Mouse (Mus musculus): ENCODE measurements around the gene Gm10337. TPM values are rescaled to one million over a fixed set of nuclear protein-coding genes. Genes with fewer than 3 reads are reported as not detected.

Gene Gm10337
- polyA plus RNA-seq, 1 experiment, result not detected

DNA sequence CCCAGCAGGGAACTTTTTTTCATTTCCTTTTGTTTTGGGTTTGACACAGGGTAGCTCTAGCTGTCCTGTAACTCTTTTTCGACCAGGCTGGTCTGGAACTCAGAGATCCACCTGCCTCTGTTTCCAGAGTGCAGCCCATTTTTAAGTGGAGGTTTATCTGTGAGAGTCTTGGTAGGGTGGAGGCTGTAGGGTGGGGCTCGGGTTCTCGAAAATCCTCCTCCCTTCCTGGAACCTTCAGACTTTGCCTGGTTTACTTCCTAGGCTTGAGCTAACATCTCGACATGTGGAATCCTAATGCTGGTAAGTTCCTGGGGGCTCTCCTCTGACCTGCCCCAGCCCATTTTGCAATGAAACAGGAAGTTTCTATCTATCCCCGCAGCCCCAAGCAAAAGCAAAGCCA, 43.7 kb upstream of the Gm10337 start:
- no peak overlapping the region for H3ac ChIP-seq (ENCODE audit: control insufficient read depth, insufficient read length)
- no peak for TF ChIP-seq POLR2A (IDR thresholded peaks at IDR 0.05; ENCODE audit: insufficient read length, low read depth)
- no peak for TF ChIP-seq E2F4 (IDR thresholded peaks at IDR 0.05; ENCODE audit: insufficient read depth)
- no peak for TF ChIP-seq MYOG (IDR thresholded peaks at IDR 0.05; ENCODE audit: control insufficient read depth in 1 of 3, insufficient read depth in 1 of 3, insufficient read length in 2 of 3, low read depth in 2 of 3)
- TF ChIP-seq REST (IDR thresholded peaks at IDR 0.05; ENCODE audit: insufficient read depth, insufficient read length), result no peak
- TF ChIP-seq USF1 (IDR thresholded peaks at IDR 0.05; ENCODE audit: low read depth), result no peak
- TF ChIP-seq POLR2AphosphoS2 (IDR thresholded peaks at IDR 0.05; ENCODE audit: insufficient read length, low read depth), result no peak
- no peak for TF ChIP-seq TCF12 (IDR thresholded peaks at IDR 0.05; ENCODE audit: insufficient read depth, poor library complexity, severe bottlenecking)
- TF ChIP-seq MYOD1 (IDR thresholded peaks at IDR 0.05; ENCODE audit: control insufficient read depth in 1 of 3, insufficient read length in 2 of 3, low read depth in 2 of 3), result no peak
- no peak for TF ChIP-seq CEBPB (IDR thresholded peaks at IDR 0.05; ENCODE audit: insufficient read depth, poor library complexity, severe bottlenecking)
- H3K36me3 ChIP-seq (ENCODE audit: control insufficient read depth, insufficient read depth), result peaks cover 13% of the 10 kb centered on the region
- peak overlapping the region; percentile 65 for H3K4me3 ChIP-seq
- H3K27me3 ChIP-seq (ENCODE audit: control insufficient read depth, insufficient read depth, insufficient read length), result no peaks in the 10 kb centered on the region
- H3K4me2 ChIP-seq (ENCODE audit: low read depth), result peak overlapping the region; percentile 93
- H3K79me2 ChIP-seq (ENCODE audit: control insufficient read depth, insufficient read depth), result peaks cover 14% of the 10 kb centered on the region

DNA sequence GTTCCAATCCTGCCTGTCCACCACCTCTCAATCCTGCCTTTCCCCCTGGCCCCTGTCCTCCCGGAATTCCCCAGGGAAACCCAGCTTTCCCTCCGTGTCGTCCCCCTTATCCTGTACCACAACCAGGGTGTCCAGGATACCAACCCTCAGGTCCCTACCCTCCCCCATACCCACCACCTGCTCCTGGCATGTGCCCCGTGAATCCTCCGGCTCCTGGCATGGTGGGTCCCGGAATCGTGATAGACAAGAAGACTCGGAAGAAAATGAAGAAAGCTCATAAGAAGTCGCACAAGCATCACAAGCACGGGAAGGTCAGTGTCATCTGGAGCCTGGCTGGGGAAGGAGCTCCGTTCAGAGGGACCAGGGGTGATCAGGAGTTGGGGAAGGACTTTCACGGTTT, 43.1 kb upstream of the Gm10337 start:
- TF ChIP-seq MAX (IDR thresholded peaks at IDR 0.05; ENCODE audit: low read depth) (no peak), MYOD1 (IDR thresholded peaks at IDR 0.05; ENCODE audit: control insufficient read depth in 1 of 3, insufficient read length in 2 of 3, low read depth in 2 of 3) (no peak), TCF3 (IDR thresholded peaks at IDR 0.05; ENCODE audit: insufficient read length, low read depth) (no peak), REST (IDR thresholded peaks at IDR 0.05; ENCODE audit: insufficient read depth, insufficient read length) (no peak), TCF12 (IDR thresholded peaks at IDR 0.05; ENCODE audit: insufficient read depth, poor library complexity, severe bottlenecking) (no peak), POLR2A (IDR thresholded peaks at IDR 0.05; ENCODE audit: insufficient read length, low read depth) (no peak), POLR2AphosphoS2 (IDR thresholded peaks at IDR 0.05; ENCODE audit: insufficient read length, low read depth) (no peak), USF1 (IDR thresholded peaks at IDR 0.05; ENCODE audit: low read depth) (no peak), SRF (IDR thresholded peaks at IDR 0.05; ENCODE audit: control insufficient read depth, insufficient read length, low read depth) (no peak), E2F4 (IDR thresholded peaks at IDR 0.05; ENCODE audit: insufficient read depth) (no peak), MYOG (IDR thresholded peaks at IDR 0.05; ENCODE audit: control insufficient read depth in 1 of 3, insufficient read depth in 1 of 3, insufficient read length in 2 of 3, low read depth in 2 of 3) (no peak), CEBPB (IDR thresholded peaks at IDR 0.05; ENCODE audit: insufficient read depth, poor library complexity, severe bottlenecking) (no peak)
- Histone ChIP-seq H3K27me3 (ENCODE audit: control insufficient read depth, insufficient read depth, insufficient read length) (no peaks in the 10 kb centered on the region), H3K4me2 (ENCODE audit: low read depth) (peak overlapping the region; percentile 93), H3K36me3 (ENCODE audit: control insufficient read depth, insufficient read depth) (peaks cover 13% of the 10 kb centered on the region), H3K4me3 (peak overlapping the region; percentile 65), H3K79me2 (ENCODE audit: control insufficient read depth, insufficient read depth) (peaks cover 14% of the 10 kb centered on the region), H3ac (ENCODE audit: control insufficient read depth, insufficient read length) (no peak overlapping the region)

- peaks cover 14% of the 10 kb centered on the region for H3K79me2 ChIP-seq (ENCODE audit: control insufficient read depth, insufficient read depth)
- H3K36me3 ChIP-seq (ENCODE audit: control insufficient read depth, insufficient read depth), result peaks cover 13% of the 10 kb centered on the region
- no peaks in the 10 kb centered on the region for H3K27me3 ChIP-seq (ENCODE audit: control insufficient read depth, insufficient read depth, insufficient read length)
- H3K4me3 ChIP-seq, result peak overlapping the region; percentile 65
- H3K4me2 ChIP-seq (ENCODE audit: low read depth), result peak overlapping the region; percentile 93
- H3ac ChIP-seq (ENCODE audit: control insufficient read depth, insufficient read length), result no peak overlapping the region
- TF ChIP-seq MYOG (IDR thresholded peaks at IDR 0.05; ENCODE audit: control insufficient read depth in 1 of 3, insufficient read depth in 1 of 3, insufficient read length in 2 of 3, low read depth in 2 of 3) (no peak), USF1 (IDR thresholded peaks at IDR 0.05; ENCODE audit: low read depth) (peak; percentile 52)
Observed at GRCm38 (mm10) chr15:102460971-102461370, 42.6 kb upstream of the Gm10337 start.

GRCm38 (mm10) chr15:102461430-102462075, 42.0 kb upstream of the Gm10337 start:
- peaks cover 13% of the 10 kb centered on the region for H3K36me3 ChIP-seq (ENCODE audit: control insufficient read depth, insufficient read depth)
- TF ChIP-seq POLR2AphosphoS2 (IDR thresholded peaks at IDR 0.05; ENCODE audit: insufficient read length, low read depth) (no peak), SRF (IDR thresholded peaks at IDR 0.05; ENCODE audit: control insufficient read depth, insufficient read length, low read depth) (no peak), USF1 (IDR thresholded peaks at IDR 0.05; ENCODE audit: low read depth) (no peak), CEBPB (IDR thresholded peaks at IDR 0.05; ENCODE audit: insufficient read depth, poor library complexity, severe bottlenecking) (no peak), REST (IDR thresholded peaks at IDR 0.05; ENCODE audit: insufficient read depth, insufficient read length) (no peak), MYOD1 (IDR thresholded peaks at IDR 0.05; ENCODE audit: control insufficient read depth in 1 of 3, insufficient read length in 2 of 3, low read depth in 2 of 3) (no peak), MAX (IDR thresholded peaks at IDR 0.05; ENCODE audit: low read depth) (no peak), MYOG (IDR thresholded peaks at IDR 0.05; ENCODE audit: control insufficient read depth in 1 of 3, insufficient read depth in 1 of 3, insufficient read length in 2 of 3, low read depth in 2 of 3) (no peak), TCF3 (IDR thresholded peaks at IDR 0.05; ENCODE audit: insufficient read length, low read depth) (no peak), E2F4 (IDR thresholded peaks at IDR 0.05; ENCODE audit: insufficient read depth) (no peak), POLR2A (IDR thresholded peaks at IDR 0.05; ENCODE audit: insufficient read length, low read depth) (no peak), TCF12 (IDR thresholded peaks at IDR 0.05; ENCODE audit: insufficient read depth, poor library complexity, severe bottlenecking) (no peak)
- peaks cover 14% of the 10 kb centered on the region for H3K79me2 ChIP-seq (ENCODE audit: control insufficient read depth, insufficient read depth)
- peak overlapping the region; percentile 65 for H3K4me3 ChIP-seq
- peak overlapping the region; percentile 93 for H3K4me2 ChIP-seq (ENCODE audit: low read depth)
- no peak overlapping the region for H3ac ChIP-seq (ENCODE audit: control insufficient read depth, insufficient read length)
- no peaks in the 10 kb centered on the region for H3K27me3 ChIP-seq (ENCODE audit: control insufficient read depth, insufficient read depth, insufficient read length)

DNA sequence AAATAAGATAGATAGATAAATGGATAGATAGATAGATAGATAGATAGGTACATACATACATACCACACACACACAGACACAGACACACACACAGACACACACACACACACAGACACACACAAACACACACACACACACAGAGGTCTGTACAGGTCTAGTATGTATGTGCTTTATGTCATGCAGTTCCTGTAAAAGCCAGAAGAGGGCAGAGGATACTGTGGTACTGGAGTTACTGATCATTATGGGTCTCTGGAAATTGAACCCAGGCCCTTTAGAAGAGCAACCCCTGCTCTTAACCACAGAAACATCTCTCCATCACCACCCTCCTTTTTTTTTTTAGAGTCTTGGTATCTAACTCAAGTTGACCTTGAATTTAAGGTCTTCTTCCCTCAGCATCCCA, 39.9 kb upstream of the Gm10337 start:
- TF ChIP-seq POLR2AphosphoS2 (IDR thresholded peaks at IDR 0.05; ENCODE audit: insufficient read length, low read depth) (no peak), USF1 (IDR thresholded peaks at IDR 0.05; ENCODE audit: low read depth) (no peak), MYOG (IDR thresholded peaks at IDR 0.05; ENCODE audit: control insufficient read depth in 1 of 3, insufficient read depth in 1 of 3, insufficient read length in 2 of 3, low read depth in 2 of 3) (no peak), MAX (IDR thresholded peaks at IDR 0.05; ENCODE audit: low read depth) (no peak), E2F4 (IDR thresholded peaks at IDR 0.05; ENCODE audit: insufficient read depth) (no peak), SRF (IDR thresholded peaks at IDR 0.05; ENCODE audit: control insufficient read depth, insufficient read length, low read depth) (no peak), POLR2A (IDR thresholded peaks at IDR 0.05; ENCODE audit: insufficient read length, low read depth) (no peak), MYOD1 (IDR thresholded peaks at IDR 0.05; ENCODE audit: control insufficient read depth in 1 of 3, insufficient read length in 2 of 3, low read depth in 2 of 3) (no peak), TCF12 (IDR thresholded peaks at IDR 0.05; ENCODE audit: insufficient read depth, poor library complexity, severe bottlenecking) (no peak), TCF3 (IDR thresholded peaks at IDR 0.05; ENCODE audit: insufficient read length, low read depth) (no peak), REST (IDR thresholded peaks at IDR 0.05; ENCODE audit: insufficient read depth, insufficient read length) (no peak), CEBPB (IDR thresholded peaks at IDR 0.05; ENCODE audit: insufficient read depth, poor library complexity, severe bottlenecking) (no peak)

More for the DNA sequence above, 39.9 kb upstream of the Gm10337 start:
- no peak overlapping the region for H3ac ChIP-seq (ENCODE audit: control insufficient read depth, insufficient read length)
- H3K36me3 ChIP-seq (ENCODE audit: control insufficient read depth, insufficient read depth), result peaks cover 13% of the 10 kb centered on the region
- no peaks in the 10 kb centered on the region for H3K27me3 ChIP-seq (ENCODE audit: control insufficient read depth, insufficient read depth, insufficient read length)
- H3K4me3 ChIP-seq, result no peak overlapping the region
- H3K79me2 ChIP-seq (ENCODE audit: control insufficient read depth, insufficient read depth), result peaks cover 14% of the 10 kb centered on the region
- no peak overlapping the region for H3K4me2 ChIP-seq (ENCODE audit: low read depth)
